Mouse (Mus musculus) induced T-regulatory cell, adult 2 months (primary cell): Measurements from ENCODE around the gene Abcc12.

Experiments
- DNase-seq: peaks from one replicate; pipeline ENCODE4 v3.0.0-alpha.2; 2012; ENCODE audit warnings: low read depth

The Abcc12 gene

GRCm38 (mm10) chr8:86512131-86512792 is 68.2 kb downstream of the Abcc12 start:
- DNase-seq = no peak

GRCm38 (mm10) chr8:86501341-86501740 is 79.1 kb downstream of the Abcc12 start:
- DNase-seq = no peak

GRCm38 (mm10) chr8:86495056-86495455 is 85.4 kb downstream of the Abcc12 start:
- DNase-seq = no peak

GRCm38 (mm10) chr8:86493841-86494240 is 86.6 kb downstream of the Abcc12 start:
- no peak for DNase-seq

GRCm38 (mm10) chr8:86485411-86485810 is 95.1 kb downstream of the Abcc12 start:
- DNase-seq = no peak

GRCm38 (mm10) chr8:86484244-86484643 is 96.2 kb downstream of the Abcc12 start:
- no peak for DNase-seq

GRCm38 (mm10) chr8:86482116-86482515 is 98.4 kb downstream of the Abcc12 start:
- DNase-seq = no peak

- no peak for DNase-seq
Measured at GRCm38 (mm10) chr8:86475711-86476438, 104.6 kb downstream of the Abcc12 start.

- no peak for DNase-seq
Measured at GRCm38 (mm10) chr8:86474461-86474860, 106.0 kb downstream of the Abcc12 start.

- no peak for DNase-seq
Measured at GRCm38 (mm10) chr8:86473121-86473520, 107.4 kb downstream of the Abcc12 start.

- no peak for DNase-seq
Measured at GRCm38 (mm10) chr8:86470717-86471116, 109.8 kb downstream of the Abcc12 start.

GRCm38 (mm10) chr8:86463215-86463614 is 117.3 kb downstream of the Abcc12 start:
- DNase-seq = no peak

- no peak for DNase-seq
Measured at GRCm38 (mm10) chr8:86460372-86460771, 120.1 kb downstream of the Abcc12 start.

- DNase-seq = no peak
Measured at GRCm38 (mm10) chr8:86453697-86454480, 126.6 kb downstream of the Abcc12 start.

GRCm38 (mm10) chr8:86449870-86450515 is 130.5 kb downstream of the Abcc12 start:
- no peak for DNase-seq

- no peak for DNase-seq
Measured at GRCm38 (mm10) chr8:86445516-86445915, 135.0 kb downstream of the Abcc12 start.

GRCm38 (mm10) chr8:86443744-86444143 is 136.7 kb downstream of the Abcc12 start:
- DNase-seq = no peak

GRCm38 (mm10) chr8:86438983-86439299 is 141.5 kb downstream of the Abcc12 start:
- no peak for DNase-seq

GRCm38 (mm10) chr8:86438133-86438982 is 142.1 kb downstream of the Abcc12 start:
- no peak for DNase-seq

- no peak for DNase-seq
Measured at GRCm38 (mm10) chr8:86437418-86437817, 143.1 kb downstream of the Abcc12 start.
